Mouse (Mus musculus): Measurements from ENCODE around the gene Stat4.
"Not testable (repeated sequence)": the region's sequence is repeated elsewhere in the genome, so short reads cannot be mapped to it uniquely, and the experiment has no call there.

The Stat4 gene

DNA sequence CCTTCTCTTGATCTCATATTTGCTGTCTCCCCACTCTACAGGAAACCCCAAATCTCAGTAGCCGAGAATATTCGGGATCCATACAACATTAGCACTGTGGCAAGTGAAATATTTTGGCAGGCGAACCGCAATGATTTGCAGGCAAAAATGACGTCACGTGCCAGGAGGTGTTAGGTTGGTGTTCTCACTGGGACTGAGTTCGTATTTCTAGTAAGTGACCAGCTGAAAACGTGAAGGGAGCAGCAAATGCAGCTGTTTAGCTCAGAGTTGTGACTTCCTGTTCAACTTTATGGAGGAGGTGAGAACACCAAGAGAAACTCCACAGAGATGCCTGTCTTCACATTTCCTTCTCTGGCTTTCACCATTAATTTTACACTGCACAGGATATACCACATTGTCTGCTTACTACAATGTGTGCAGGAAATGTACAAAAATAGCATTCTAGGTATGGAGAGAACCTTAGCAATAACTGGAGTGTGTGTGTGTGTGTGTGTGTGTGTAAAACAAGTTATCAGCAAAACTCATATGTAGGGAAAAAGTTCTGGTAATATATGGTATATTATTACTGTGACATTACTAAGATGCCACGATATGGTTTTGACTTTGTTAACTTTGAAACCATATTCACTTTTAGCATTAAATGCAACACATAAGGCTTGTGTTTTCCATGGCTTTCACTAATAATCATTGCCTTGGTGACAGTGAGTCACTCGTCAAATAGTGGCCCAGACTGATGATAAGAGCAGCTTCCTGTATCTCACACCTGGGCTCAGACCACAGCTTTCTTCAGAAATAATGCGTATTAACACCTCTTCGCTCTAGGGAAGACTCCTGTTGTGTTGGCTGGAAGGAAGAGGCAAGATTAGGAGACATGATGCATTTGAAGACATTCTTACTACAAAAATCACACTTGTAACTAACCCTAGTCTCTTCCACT, 48.1 kb downstream of the Stat4 start:
- no peak for DNase-seq (ENCODE audit: low spot score)

DNA sequence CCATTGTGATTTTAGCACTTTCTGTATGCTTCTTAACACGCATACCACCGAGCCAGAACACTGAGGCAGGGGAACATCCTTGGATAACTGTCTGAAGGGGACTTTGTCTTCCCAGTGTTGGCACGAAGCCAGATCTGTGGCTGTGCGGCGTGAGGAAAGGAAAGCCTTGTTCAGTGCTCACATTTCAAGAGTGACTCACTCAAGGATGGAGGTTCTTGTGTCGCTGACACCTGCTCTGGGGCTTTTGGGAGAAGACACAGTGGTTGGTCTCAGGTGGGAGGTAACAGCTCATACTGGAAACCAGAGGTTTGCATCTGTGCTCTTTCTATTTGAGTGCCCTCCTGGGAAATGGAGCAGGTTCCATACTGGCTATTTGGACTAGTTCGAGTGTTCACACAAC, 52.2 kb downstream of the Stat4 start:
- no peak for DNase-seq (ENCODE audit: low spot score)

DNA sequence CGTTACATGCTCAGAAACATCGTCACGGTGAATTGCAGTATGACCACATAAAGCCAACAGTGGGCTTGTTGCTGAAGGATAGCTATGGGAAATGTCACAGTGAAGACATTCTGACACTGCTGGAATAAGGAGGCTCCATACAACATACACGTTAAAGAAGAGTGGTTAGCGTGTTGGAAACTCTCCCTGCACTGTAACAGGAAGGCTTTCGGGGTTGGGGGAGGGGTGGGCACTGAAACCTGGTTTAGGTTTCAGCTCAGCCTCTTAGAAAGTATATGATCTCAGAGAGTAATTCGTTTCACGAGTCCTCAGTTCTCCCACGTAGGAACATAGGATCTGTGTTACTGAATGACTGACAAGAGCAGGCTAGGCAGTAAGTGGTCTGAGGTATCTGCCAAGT, 52.7 kb downstream of the Stat4 start:
- DNase-seq (ENCODE audit: low spot score): no peak

DNA sequence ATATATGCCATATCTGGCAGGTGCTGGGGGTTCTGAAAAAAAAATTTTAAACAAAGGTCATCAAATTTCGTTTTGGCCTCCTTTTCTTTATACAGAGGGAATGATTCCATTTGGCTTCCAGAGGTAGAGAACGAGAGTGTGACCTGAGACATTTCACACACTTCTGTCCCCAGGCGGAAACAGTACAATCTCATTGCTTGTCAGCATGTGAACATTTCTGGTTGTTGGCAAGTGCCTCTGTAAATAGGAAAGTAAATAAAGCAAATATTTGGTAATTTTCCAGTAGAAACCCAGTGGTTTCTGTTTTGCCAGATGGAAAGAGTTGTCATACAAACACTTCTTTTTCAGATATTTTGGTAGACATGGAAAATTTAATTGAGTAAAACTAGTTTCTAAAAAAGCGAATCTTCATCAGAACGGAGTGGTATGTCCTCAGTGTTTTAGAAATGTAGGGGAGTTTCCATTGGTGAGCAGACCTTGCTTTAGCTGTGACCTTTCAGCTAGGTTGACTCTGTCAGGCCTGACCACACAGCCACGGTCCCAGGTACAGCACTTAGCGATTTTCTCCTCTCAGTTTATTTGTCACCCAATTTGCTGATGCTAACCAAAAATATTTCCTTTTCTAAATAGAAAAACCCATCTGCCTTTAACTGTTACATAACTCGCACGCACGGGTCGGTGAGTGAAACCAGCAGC, 53.6 kb downstream of the Stat4 start:
- no peak for DNase-seq (ENCODE audit: low spot score)

DNA sequence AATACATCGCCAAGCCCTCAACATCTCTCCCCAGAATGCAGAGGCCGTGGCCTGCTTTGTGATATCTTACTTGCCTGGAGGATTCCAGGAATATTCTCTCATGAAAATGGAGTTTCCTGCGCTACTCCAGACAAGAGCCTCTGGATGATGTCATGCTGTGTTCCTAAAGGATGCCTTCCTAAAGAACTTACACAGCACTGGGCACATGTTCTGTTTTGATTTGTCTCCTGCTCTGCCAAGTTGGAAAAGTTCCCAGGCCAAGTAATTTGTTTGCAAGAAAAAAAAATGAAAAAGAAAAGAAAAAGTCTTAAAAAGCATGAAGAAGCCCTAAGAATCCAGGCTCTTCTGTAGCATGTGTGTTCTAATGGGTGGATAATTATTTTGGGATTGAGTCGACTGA, 56.2 kb downstream of the Stat4 start:
- no peak for DNase-seq (ENCODE audit: low spot score)

DNA sequence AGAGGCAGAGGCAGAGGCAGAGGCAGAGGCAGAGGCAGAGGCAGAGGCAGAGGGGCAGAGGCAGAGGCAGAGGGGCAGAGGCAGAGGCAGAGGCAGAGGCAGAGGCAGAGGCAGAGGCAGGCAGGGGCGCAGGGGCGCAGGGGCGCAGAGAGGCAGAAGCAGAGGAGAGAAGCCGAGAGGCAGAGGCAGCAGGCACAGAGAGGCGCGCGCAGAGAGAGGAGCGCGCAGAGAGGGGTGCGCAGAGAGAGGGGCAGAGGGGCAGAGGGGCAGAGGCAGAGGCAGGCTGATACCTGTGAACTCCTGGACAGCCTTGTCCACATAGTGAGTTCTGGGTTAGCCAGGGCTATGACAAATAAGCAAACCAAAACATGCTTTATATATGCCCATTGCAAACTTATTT, 59.9 kb downstream of the Stat4 start:
- not testable (repeated sequence) for DNase-seq (ENCODE audit: low spot score)

DNA sequence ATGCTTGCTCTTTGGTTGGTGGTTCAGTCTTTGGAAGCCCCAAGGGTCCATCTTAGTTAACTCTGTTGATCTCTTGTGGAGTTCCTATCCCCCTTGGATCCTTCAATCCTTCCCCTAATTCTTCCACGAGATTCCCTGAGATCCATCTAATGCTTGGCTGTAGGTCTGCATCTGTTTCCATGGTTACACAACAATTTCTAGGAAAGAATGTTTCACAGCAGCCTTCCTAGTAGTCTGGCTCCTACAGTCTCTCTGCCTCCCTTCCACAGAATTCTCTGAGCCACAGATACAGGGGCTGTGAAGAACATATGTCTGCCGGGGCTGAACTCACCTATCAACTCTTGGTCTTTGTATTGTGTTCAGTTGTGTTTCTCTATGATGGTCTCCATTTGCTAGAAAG, 61.8 kb downstream of the Stat4 start:
- no peak for DNase-seq (ENCODE audit: low spot score)

DNA sequence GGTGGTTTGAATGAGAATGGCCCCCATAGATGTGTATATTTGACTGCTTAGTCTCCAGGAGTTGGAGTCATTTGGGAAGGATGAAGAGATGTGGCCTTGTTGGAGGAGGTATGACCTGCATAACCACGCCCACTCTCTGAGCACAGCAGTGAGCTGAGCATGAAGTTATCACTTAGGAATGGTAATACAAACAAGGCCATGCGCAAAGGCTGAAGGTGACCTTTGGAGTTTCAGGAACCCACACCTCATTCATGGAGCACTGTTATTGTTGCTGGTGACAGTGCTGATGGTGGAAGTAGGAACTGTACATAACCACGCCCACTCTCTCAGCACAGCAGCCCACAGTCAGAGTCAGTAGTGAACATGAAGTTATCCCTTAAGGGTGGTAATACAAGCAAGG, 62.9 kb downstream of the Stat4 start:
- DNase-seq (ENCODE audit: low spot score): no peak

DNA sequence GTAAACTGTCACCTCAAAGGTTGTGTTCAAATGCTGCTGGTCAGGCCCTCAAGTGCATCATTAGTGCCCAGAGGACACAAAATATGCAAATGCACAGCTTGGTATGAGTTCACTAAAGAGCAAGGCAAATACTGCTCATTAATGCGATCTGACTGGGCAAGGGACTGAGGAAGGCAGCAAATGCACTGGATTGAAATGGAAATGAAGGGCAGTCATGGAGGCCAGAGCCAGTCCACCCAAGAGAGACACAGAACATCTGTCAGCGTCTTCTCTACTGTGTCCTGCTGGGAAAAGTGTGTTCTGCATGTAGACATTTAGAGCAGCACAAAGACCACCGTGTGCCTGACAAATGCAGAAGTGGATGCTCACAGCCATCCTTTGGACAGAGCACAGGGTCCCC, 64.6 kb downstream of the Stat4 start:
- no peak for DNase-seq (ENCODE audit: low spot score)

DNA sequence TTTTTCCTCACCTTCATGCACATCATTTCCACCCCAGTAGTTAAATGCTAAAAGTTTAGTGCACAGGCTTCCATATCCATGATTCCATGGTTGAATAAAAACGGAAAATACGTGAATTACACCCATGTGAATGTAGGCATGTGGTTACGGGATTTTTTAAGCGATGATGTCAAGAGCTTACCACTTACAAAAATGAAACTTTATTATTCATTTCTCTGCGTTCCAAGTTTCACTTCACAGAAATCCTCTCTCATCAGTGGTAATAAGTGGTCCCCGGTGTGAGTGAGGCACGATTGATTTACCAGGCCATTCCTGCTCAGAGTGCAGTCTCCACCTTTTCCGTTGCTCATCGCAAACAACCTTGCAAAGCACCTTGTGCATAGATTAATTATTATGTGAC, 66.0 kb downstream of the Stat4 start:
- DNase-seq (ENCODE audit: low spot score): no peak

DNA sequence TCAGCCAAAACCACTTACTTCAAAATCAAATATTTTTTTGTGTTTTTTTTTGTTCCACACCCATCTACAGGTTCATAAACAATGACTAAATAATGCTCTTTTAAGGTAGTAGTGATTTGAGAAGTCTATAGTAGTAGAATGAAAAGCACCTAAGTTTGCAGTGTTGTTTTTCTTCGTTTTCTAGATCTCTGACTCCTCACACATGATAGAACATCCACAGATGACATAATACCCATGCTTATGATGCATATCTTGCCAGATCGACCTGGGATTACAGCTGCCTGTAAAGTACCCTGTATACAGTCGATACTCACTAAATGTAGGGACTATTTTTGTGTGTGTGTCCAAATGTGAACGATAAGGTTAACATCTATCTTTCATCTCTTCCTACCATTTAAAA, 69.0 kb downstream of the Stat4 start:
- no peak for DNase-seq (ENCODE audit: low spot score)

DNA sequence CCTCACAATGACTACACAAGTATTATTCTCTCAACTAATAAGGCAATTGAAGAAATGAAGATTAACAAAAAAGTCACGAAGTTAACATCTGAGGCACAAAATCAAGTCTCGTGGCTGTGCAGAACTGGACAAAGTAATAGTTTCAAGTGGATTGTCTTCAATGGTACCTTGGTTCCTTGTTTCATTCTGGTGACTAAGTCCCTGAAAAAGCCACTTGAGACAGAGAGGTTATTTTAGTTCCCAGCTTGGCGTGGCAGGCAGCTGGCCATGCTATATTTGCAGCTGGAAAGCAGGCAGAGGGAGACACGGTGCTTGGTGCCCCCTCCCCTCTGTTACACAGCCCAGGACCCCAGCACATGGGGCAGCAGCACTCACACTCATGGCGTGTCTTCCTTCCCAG, 70.2 kb downstream of the Stat4 start:
- no peak for DNase-seq (ENCODE audit: low spot score)

DNA sequence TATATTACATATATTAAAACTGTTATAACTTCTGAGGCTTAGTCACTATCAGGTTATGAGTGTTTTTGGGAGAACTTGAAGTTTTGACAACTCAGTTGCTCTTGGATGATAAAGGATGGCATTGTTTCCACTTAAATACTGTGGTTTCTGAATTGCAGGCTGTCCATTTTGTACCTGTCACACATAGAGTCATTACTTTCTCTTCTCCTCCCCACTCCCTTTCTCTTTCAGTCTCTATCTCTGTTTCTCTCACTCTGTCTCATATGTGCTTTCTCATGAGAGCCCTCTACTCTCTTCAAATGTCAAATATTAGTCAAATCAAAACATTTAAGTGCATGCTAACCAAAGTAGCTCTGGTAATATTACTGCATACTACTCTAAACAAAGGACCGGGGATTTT, 79.3 kb downstream of the Stat4 start:
- no peak for DNase-seq (ENCODE audit: low spot score)

DNA sequence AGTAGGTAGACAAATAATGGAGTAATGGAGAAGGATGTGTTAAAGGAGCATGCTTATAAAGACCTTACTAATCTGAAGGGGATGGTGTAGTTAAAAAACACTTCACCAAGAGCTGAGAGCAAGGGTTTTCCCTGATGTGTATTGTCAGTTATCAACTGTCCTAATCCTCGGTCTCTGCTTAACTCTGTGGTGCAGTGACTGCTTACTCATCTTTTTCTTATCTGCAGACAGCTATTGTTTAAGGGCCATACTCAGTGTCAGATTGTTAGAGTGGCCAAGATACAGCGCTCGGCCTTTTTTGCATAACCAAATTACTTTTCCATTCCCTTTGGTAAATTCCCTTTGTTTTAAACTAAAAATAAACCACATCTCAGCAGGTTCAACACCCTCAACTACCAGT, 79.7 kb downstream of the Stat4 start:
- no peak for DNase-seq (ENCODE audit: low spot score)

DNA sequence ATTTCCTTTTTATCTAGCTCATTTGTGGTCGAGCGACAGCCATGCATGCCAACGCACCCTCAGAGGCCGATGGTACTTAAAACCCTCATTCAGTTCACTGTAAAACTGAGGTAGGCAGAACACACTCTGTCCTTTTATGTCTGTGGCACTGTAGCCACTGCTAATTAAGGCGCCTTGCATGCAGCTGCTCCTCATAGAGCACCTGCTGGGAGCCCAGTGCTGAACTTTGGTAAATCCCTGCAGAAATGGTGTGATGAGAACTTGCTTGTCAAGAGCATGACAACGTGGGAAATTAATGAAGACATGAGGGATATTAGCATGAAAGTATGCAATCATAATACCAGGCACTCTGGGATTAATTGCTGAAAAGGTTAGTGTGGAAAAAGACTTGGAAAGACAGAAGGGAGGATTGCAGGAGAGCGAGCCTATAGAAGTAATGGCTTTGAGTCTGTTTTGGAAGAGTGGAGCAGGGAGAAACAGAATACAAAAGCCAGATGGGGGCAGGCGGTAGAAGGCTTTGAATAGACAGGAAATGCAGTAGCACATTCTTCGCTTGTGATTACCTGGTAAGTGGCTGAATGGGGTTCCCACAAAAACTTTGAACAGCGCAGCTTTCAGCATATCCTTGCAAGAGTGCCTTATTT, 92.9 kb downstream of the Stat4 start:
- DNase-seq (ENCODE audit: low spot score): no peak

DNA sequence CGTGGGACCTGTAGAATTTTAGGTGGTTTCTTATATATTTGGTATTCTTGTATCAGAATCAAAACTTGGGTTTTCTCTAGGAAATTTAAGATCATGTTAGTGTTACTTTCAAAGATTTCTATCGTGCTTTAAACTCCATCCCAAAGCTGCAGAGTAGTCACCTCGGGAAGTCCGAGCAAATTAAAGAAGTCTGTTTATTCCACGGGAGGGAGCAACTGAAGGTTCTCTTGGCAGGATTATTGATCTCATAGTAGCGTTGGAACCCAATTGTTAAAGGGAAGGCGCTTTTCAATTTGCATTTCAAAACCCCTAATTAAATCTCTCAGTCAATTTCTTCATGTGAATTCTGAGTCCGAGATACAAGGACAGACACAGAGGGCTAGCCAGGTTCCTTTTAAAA, 93.4 kb downstream of the Stat4 start:
- DNase-seq (ENCODE audit: low spot score): no peak

DNA sequence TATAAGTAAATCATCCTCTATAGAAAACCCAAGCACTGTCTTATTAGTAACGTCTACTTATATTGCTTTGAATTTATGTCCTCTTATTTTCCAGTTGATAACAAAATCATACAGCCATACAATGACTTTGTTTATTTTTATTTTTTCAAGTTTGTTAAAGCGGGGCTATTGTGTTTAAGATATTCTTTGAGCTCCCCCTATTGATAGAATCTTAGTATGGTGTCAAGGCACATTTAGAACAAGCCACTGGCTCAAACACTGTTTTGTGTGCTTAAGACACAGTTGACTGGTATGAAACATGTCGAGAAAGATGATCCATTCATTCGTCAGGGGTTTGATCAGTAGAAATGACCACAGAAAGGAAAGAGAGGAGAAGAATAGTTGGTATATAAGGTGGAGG, 99.3 kb downstream of the Stat4 start:
- no peak for DNase-seq (ENCODE audit: low spot score)

DNA sequence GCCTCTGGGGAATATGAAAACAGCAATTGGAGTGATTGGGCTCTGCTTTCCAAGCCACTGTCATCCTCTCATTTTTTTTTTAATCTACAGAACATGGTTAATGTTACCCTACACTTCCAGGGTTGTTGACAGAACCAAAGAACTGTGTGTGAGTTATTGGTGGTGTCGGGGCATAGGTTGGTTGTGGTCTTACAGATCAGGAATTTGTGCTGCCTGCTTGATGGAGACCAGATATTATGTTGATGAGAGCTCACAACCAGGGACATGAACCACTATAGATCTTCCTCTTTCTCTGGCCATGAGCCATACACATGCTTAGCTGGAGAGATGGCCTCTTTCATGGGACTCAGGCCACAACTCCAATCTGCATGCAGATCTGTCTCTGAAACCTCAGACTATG, 100.2 kb downstream of the Stat4 start:
- no peak for DNase-seq (ENCODE audit: low spot score)

DNA sequence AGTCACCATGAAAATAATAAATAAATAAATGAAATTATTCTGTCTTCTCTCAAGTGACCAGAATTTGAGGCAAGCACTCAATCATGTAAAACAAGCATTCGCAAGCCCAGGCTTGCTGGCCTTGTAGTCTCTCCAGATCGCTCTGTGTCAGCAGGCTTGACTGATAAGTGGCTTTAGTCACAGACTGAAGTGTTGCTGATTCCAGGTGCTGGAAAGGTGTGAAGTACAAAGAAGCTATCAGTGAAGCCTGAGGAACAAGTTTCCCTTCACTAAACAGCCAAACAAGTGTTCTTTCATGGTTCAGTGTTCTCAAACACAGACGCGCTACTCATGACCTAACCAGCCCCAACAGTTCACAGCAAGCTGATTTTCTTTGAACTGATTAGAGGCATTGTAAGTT, 101.7 kb downstream of the Stat4 start:
- no peak for DNase-seq (ENCODE audit: low spot score)

DNA sequence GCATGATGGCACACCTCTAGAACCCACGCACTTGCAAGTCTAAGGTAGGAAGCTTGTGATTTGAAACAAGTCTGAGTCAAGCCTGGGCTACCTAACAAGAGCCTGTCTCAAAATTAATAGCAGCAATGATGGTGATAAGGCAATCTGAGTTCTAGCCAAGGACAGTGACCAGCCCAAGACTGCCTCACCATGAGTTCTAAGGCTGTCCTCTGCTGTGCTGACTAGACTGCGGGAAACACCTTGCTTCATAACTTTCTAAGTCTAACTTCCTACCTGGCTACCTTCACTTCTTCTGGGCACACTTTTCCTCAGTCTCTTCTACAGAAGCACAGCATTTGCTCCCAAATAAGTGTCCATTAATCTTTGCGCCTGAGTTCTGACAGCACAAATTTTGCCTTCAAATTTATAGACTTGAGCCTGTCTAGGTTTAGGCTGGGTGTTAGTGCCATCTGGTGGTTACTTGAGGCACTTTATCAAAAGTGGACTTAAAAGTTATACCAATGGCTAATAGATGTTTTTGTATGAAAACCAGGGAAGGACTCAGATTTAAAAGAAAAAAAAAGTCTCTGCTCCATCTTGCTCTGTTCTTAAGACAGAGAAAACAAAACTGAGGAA, 111.8 kb downstream of the Stat4 start:
- DNase-seq (ENCODE audit: low spot score): no peak

DNA sequence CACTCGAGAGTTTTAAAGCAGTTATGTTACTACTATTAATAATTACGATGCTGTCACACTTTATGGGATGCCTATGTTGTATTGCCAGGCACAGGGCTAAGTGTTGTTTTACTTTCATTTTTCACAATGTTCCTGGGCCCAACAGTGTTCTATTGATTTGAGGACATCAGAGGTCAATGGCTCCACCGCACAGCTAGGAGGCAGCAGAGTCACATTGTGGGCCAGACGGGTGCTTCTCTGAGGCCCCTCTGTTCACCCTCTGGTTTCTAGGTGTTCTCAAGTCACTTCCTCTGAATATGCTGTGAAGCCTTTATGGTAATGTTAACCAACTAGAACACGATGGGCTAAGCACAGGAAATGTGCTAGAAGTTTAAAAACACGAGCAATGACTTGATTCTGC, 113.5 kb downstream of the Stat4 start:
- no peak for DNase-seq (ENCODE audit: low spot score)

DNA sequence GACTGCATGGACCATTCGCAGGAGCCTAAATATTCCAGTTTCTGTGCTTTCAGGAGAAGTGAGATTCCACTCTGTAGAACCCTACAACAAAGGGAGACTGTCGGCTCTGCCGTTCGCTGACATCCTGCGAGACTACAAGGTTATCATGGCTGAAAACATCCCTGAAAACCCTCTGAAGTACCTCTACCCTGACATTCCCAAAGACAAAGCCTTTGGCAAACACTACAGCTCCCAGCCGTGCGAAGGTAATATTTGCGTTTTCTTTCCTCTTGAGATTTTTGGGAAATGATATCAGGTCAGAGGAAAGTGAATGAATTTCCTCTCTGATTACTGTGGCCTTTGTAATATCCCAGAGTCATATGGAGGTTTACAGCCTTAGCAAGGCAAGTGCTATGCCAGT, 115.8 kb downstream of the Stat4 start:
- DNase-seq (ENCODE audit: low spot score): no peak

DNA sequence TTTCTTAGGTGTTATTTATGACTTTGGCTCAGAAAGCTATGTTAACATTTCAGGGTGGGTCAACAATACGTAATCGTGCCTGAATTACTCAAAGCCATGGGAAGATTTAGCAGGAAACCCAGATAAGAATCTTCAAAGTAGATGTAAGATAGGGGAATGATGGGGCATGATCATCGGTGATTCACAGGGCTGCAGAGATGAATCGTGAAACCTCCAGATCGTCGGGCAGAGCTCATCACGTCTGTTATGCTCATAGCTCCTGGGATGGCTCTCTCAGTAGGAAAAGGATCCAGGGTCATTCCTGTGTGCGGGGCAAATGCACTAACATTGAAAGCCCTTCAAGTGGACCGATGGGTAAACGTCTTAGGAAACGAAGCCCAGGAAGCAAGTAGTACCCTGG, 120.3 kb downstream of the Stat4 start:
- no peak for DNase-seq (ENCODE audit: low spot score)
